ENCODE assay signal across 21 mouse cellular contexts in the genomic region with DNA sequence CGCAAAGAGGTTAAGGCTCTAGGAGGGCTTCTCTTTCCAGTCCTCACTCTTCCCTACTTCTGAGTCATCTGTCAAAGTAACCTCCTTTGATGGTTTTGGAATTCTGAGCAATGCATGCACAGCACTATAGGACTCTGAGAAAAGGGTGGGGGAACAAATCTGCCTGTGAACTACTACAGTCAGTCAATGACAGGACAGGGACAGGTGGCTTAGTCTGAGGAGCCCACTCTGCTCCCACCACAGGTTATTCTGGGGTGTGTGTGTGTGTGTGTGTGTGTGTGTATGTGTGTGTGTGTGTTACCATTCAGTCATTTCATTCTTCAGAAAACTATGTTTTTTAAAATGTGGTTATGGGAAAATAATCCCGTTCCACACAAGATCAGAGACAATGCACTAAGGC. TPM values are rescaled to one million over a fixed set of nuclear protein-coding genes. Genes with fewer than 3 reads are reported as not detected.
A peak's percentile ranks its signal among the peaks of the same experiment; 100 is the strongest.
DNase-seq lines count a peak whose midpoint lies in the region; ATAC-seq and TF ChIP-seq lines count a peak whose summit lies in the region.
"Had no signal": no experiment of that assay in that cellular context is flagged by ENCODE, and none has a peak within 500 bp of the region (broad histone marks: within the 10 kb centered on the region; RNA-seq: fewer than 3 reads in every experiment).

No protein-coding gene starts in this region.

- no peak overlapping the region for H3K9ac ChIP-seq in midbrain, embryonic 13.5 days (replicated peaks)
- no peak overlapping the region for H3K9ac ChIP-seq in midbrain, embryonic 14.5 days (replicated peaks; ENCODE audit: low read length)
- H3K9ac ChIP-seq: forebrain, embryonic 15.5 days; hindbrain, embryonic 14.5 days; intestine, embryonic 15.5 days had no signal

- H3K9me3 ChIP-seq in midbrain, embryonic 13.5 days, result no peaks in the 10 kb centered on the region
- H3K9me3 ChIP-seq in midbrain, embryonic 14.5 days (ENCODE audit: control insufficient read depth, low read length), result no peaks in the 10 kb centered on the region
- H3K9me3 ChIP-seq: forebrain, embryonic 15.5 days; intestine, embryonic 15.5 days had no signal

- H3K27ac ChIP-seq in midbrain, embryonic 13.5 days, result no peak overlapping the region
- H3K27ac ChIP-seq in midbrain, embryonic 14.5 days (replicated peaks; ENCODE audit: low read depth, low read length), result no peak overlapping the region
- H3K27ac ChIP-seq in embryonic fibroblast, embryonic 13.5 days (ENCODE audit: insufficient read depth, low read length), result peak overlapping the region; percentile 78
- H3K27ac ChIP-seq: forebrain, embryonic 15.5 days; hindbrain, embryonic 14.5 days; intestine, embryonic 15.5 days had no signal

- TF ChIP-seq CTCF in C2C12 (IDR thresholded peaks at IDR 0.05; ENCODE audit: control insufficient read depth, insufficient read depth, insufficient read length), result no peak
- TF ChIP-seq CTCF in embryonic fibroblast, embryonic 13.5 days (IDR thresholded peaks at IDR 0.05; ENCODE audit: borderline replicate concordance, insufficient read depth, low read length), result no peak

- TF ChIP-seq POLR2A in embryonic fibroblast, embryonic 13.5 days (IDR thresholded peaks at IDR 0.05; ENCODE audit: low read depth, low read length), result no peak

- H3K36me3 ChIP-seq in midbrain, embryonic 13.5 days, result no peaks in the 10 kb centered on the region
- no peaks in the 10 kb centered on the region for H3K36me3 ChIP-seq in midbrain, embryonic 14.5 days (ENCODE audit: control insufficient read depth, insufficient read depth, low read length)
- no peaks in the 10 kb centered on the region for H3K36me3 ChIP-seq in C2C12 (ENCODE audit: control insufficient read depth, insufficient read depth)
- H3K36me3 ChIP-seq: forebrain, embryonic 15.5 days; intestine, embryonic 15.5 days had no signal

- H3K79me3 ChIP-seq in C2C12 (ENCODE audit: low read depth), result peaks cover 7% of the 10 kb centered on the region

- no peak overlapping the region for H3K4me3 ChIP-seq in midbrain, embryonic 13.5 days (replicated peaks)
- no peak overlapping the region for H3K4me3 ChIP-seq in midbrain, embryonic 14.5 days (replicated peaks; ENCODE audit: low read depth, low read length)
- H3K4me3 ChIP-seq in C2C12 (ENCODE audit: insufficient read depth, poor library complexity, severe bottlenecking), result no peak overlapping the region
- no peak overlapping the region for H3K4me3 ChIP-seq in embryonic fibroblast, embryonic 13.5 days (ENCODE audit: insufficient read depth, low read length)
- H3K4me3 ChIP-seq: forebrain, embryonic 15.5 days; gastrocnemius, adult 2 months; heart, adult 2 months; intestine, embryonic 15.5 days had no signal

- H3K4me2 ChIP-seq in midbrain, embryonic 13.5 days (replicated peaks), result no peak overlapping the region
- no peak overlapping the region for H3K4me2 ChIP-seq in midbrain, embryonic 14.5 days (ENCODE audit: low read length)
- H3K4me2 ChIP-seq: forebrain, embryonic 15.5 days; heart, embryonic 11.5 days; hindbrain, embryonic 14.5 days; intestine, embryonic 15.5 days had no signal

- 96% methylated on average over 1 of the region's 2 CpGs for WGBS in midbrain, embryonic 13.5 days
- 97% methylated on average over 1 of the region's 2 CpGs for WGBS in midbrain, embryonic 14.5 days

- DNase-seq in heart, adult 11 months, result peak; percentile 81
- DNase-seq in heart, adult 9 months (ENCODE audit: low spot score in 2 of 2), result no peak
- DNase-seq in midbrain, embryonic 14.5 days, result no peak
- DNase-seq: adrenal gland, postnatal 14 days; cerebellum, adult 11-12 months; cerebellum, adult 8-10 months; cerebellum, postnatal 14 days; gastrocnemius, adult 2 months; gastrocnemius, postnatal 14 days; heart, adult 2 months; kidney, adult 11 months; kidney, adult 8-10 months had no signal

- H3K79me2 ChIP-seq in C2C12 (ENCODE audit: control insufficient read depth, insufficient read depth), result peaks cover 33% of the 10 kb centered on the region

- 0 out of 2 replicates have a peak, but pooled peaks have one; percentile 7 for ATAC-seq in midbrain, embryonic 13.5 days
- no peak for ATAC-seq in midbrain, embryonic 14.5 days (ENCODE audit: low FRiP score, low TSS enrichment)
- ATAC-seq in granulocyte monocyte progenitor cell, adult 5-6 weeks (replicated peaks; ENCODE audit: poor library complexity, severe bottlenecking), result no peak
- ATAC-seq: forebrain, embryonic 15.5 days; intestine, embryonic 15.5 days; Patski had no signal

- no peak overlapping the region for H3ac ChIP-seq in C2C12 (ENCODE audit: control insufficient read depth, insufficient read length, low read depth)

- no peaks in the 10 kb centered on the region for H3K27me3 ChIP-seq in midbrain, embryonic 13.5 days
- H3K27me3 ChIP-seq in midbrain, embryonic 14.5 days (ENCODE audit: control insufficient read depth, insufficient read depth, low read length), result no peaks in the 10 kb centered on the region
- H3K27me3 ChIP-seq in C2C12 (ENCODE audit: control insufficient read depth, insufficient read depth, insufficient read length), result no peaks in the 10 kb centered on the region
- H3K27me3 ChIP-seq: forebrain, embryonic 15.5 days; intestine, embryonic 15.5 days; Patski had no signal

- peaks cover 7% of the 10 kb centered on the region for H3K4me1 ChIP-seq in midbrain, embryonic 13.5 days (replicated peaks)
- 0 out of 2 replicates have a peak, but pooled peaks cover 5% of the 10 kb centered on the region for H3K4me1 ChIP-seq in midbrain, embryonic 14.5 days (ENCODE audit: control insufficient read depth, insufficient read depth, low read length)
- peaks cover 35% of the 10 kb centered on the region for H3K4me1 ChIP-seq in embryonic fibroblast, embryonic 13.5 days (ENCODE audit: control insufficient read depth, insufficient read depth, low read length)

TF ChIP-seq in C2C12, 6 proteins besides CTCF, POLR2A, EP300 and RAD21:
- peak; percentile 35 for TF ChIP-seq MYOD1 (IDR thresholded peaks at IDR 0.05; ENCODE audit: control insufficient read depth, insufficient read length, low read depth)
- TF ChIP-seq MYOG (IDR thresholded peaks at IDR 0.05; ENCODE audit: control insufficient read depth, extremely low read depth, insufficient read length), result no peak

RNA-seq across cellular contexts. Expression of gene Pik3r1, which starts 46.9 kb away (rescaled TPM):
- polyA plus RNA-seq in midbrain, embryonic 13.5 days (2015; fragmentation: Nextera tagmentation; extraction: Ambion mirVana), result 34.1 and 36.9 TPM in 2 replicates
- 60.2 and 63.3 TPM in 2 replicates for polyA plus RNA-seq in midbrain, embryonic 14.5 days (2014; fragmentation: Nextera tagmentation; extraction: Ambion mirVana)
- polyA plus RNA-seq in C2C12 (2012; fragmentation: generic; extraction: Trizol), result 7.3 TPM
- polyA plus RNA-seq in embryonic fibroblast, embryonic 13.5 days (2011; ENCODE audit: insufficient read length, low read depth, missing spikeins), result 53.1 and 78.3 TPM in 2 replicates
- 62.1 and 70.9 TPM in 2 replicates for total RNA-seq in granulocyte monocyte progenitor cell, adult 5-6 weeks (2014; fragmentation: Nextera tagmentation)
- total RNA-seq in granulocyte monocyte progenitor cell, adult 5-6 weeks (2017), result 84.2 and 102 TPM in 2 replicates
